7 mouse cellular contexts compared by ENCODE assay signal in the genomic region with DNA sequence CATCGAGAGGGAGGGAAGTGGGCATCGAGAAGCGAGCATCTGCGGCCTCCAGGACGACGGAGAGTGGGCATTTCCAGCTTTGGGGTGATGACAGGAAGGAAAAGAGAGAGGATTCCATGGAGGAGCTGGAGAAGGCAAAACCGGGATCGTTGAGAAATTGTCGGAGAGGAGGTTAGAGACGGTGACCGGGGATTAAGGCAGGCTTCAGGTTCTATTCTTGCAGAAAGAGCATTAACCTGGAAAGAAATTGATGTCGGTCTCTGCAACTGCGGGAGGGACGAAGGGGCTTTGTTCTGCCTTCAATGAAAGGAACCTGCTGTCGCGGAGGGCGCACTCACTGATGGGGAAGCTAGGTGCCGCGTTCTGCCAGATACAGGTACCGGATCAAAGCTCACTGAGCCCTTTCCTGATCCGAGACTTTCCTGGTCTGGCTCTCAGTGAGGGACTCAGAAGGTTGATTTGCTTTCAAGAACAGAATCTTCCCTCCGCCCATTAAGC. TPM values are rescaled to one million over a fixed set of nuclear protein-coding genes. Genes with fewer than 3 reads are reported as not detected.
DNase-seq lines count a peak whose midpoint lies in the region; ATAC-seq lines count a peak whose summit lies in the region.

No protein-coding gene starts in this region.

- H3K4me3 ChIP-seq in lung, embryonic 16.5 days (ENCODE audit: low read length) = peak overlapping the region; percentile 37
- H3K4me3 ChIP-seq in hindbrain, embryonic 13.5 days = peak overlapping the region; percentile 58
- peak overlapping the region; percentile 54 for H3K4me3 ChIP-seq in midbrain, embryonic 16.5 days (ENCODE audit: low read depth, low read length)

- WGBS in lung, embryonic 16.5 days = 2% methylated on average over 22 of the region's 22 CpGs
- WGBS in hindbrain, embryonic 13.5 days = 1% methylated on average over 22 of the region's 22 CpGs
- WGBS in midbrain, embryonic 16.5 days = under 1% methylated on average over 22 of the region's 22 CpGs

- H3K36me3 ChIP-seq in lung, embryonic 16.5 days (ENCODE audit: control insufficient read depth, insufficient read depth, low read length) = no peaks in the 10 kb centered on the region
- H3K36me3 ChIP-seq in hindbrain, embryonic 13.5 days = peaks cover 3% of the 10 kb centered on the region; the same call in 1 of the 2 replicates
- H3K36me3 ChIP-seq in midbrain, embryonic 16.5 days (ENCODE audit: control insufficient read depth, insufficient read depth, low read length) = no peaks in the 10 kb centered on the region

- peaks cover 9% of the 10 kb centered on the region for H3K4me1 ChIP-seq in lung, embryonic 16.5 days (replicated peaks; ENCODE audit: control insufficient read depth, insufficient read depth, low read length)
- H3K4me1 ChIP-seq in hindbrain, embryonic 13.5 days (replicated peaks) = peaks cover 26% of the 10 kb centered on the region
- peaks cover 10% of the 10 kb centered on the region for H3K4me1 ChIP-seq in midbrain, embryonic 16.5 days (ENCODE audit: control insufficient read depth, insufficient read depth, low read length)

- H3K27me3 ChIP-seq in lung, embryonic 16.5 days (ENCODE audit: control insufficient read depth, insufficient read depth, low read depth, low read length) = peaks cover 24% of the 10 kb centered on the region
- peaks cover 38% of the 10 kb centered on the region for H3K27me3 ChIP-seq in hindbrain, embryonic 13.5 days
- peaks cover 3% of the 10 kb centered on the region; the same call in 1 of the 2 replicates for H3K27me3 ChIP-seq in midbrain, embryonic 16.5 days (ENCODE audit: control insufficient read depth, insufficient read depth, low read depth, low read length)

- no peak for DNase-seq in lung, postnatal 14 days
- DNase-seq in embryo, embryonic 11 days = peak; percentile 16
- DNase-seq in natural killer cell, adult 2 months (ENCODE audit: low spot score in 2 of 2) = no peak
- no peak for DNase-seq in layer of hippocampus, adult 18-20 months (ENCODE audit: low spot score in 2 of 2)

- no peak for ATAC-seq in lung, embryonic 16.5 days (ENCODE audit: low read depth)
- peak; percentile 13; the same call in 1 of the 2 replicates for ATAC-seq in hindbrain, embryonic 13.5 days (ENCODE audit: low FRiP score)
- ATAC-seq in midbrain, embryonic 16.5 days = peak; percentile 37

- no peak overlapping the region for H3K27ac ChIP-seq in lung, embryonic 16.5 days (ENCODE audit: low read length)
- H3K27ac ChIP-seq in hindbrain, embryonic 13.5 days = peak overlapping the region; percentile 63
- H3K27ac ChIP-seq in midbrain, embryonic 16.5 days (ENCODE audit: low read length) = no peak overlapping the region

- H3K4me2 ChIP-seq in lung, embryonic 16.5 days (ENCODE audit: low read depth, low read length) = peak overlapping the region; percentile 58
- H3K4me2 ChIP-seq in hindbrain, embryonic 13.5 days = peak overlapping the region; percentile 89
- H3K4me2 ChIP-seq in midbrain, embryonic 16.5 days (ENCODE audit: low read length) = peak overlapping the region; percentile 79

- H3K9me3 ChIP-seq in lung, embryonic 16.5 days (ENCODE audit: control insufficient read depth, low read length) = no peaks in the 10 kb centered on the region
- no peaks in the 10 kb centered on the region for H3K9me3 ChIP-seq in hindbrain, embryonic 13.5 days
- no peaks in the 10 kb centered on the region for H3K9me3 ChIP-seq in midbrain, embryonic 16.5 days (replicated peaks; ENCODE audit: control insufficient read depth, low read length, poor library complexity, severe bottlenecking)

- H3K9ac ChIP-seq in lung, embryonic 16.5 days (ENCODE audit: low read length) = no peak overlapping the region
- peak overlapping the region; percentile 72 for H3K9ac ChIP-seq in hindbrain, embryonic 13.5 days
- peak overlapping the region; percentile 59 for H3K9ac ChIP-seq in midbrain, embryonic 16.5 days (ENCODE audit: low read depth, low read length)

RNA-seq across cellular contexts. Expression of a gene that starts 0.7 kb away (rescaled TPM):
- 4.6 and 5.9 TPM in 2 replicates for polyA plus RNA-seq in lung, embryonic 16.5 days (2015; fragmentation: Nextera tagmentation; extraction: Ambion mirVana)
- polyA plus RNA-seq in hindbrain, embryonic 13.5 days (2015; fragmentation: Nextera tagmentation; extraction: Ambion mirVana) = 37.3 and 41.0 TPM in 2 replicates
- 27.4 and 28.4 TPM in 2 replicates for polyA plus RNA-seq in midbrain, embryonic 16.5 days (2015; fragmentation: Nextera tagmentation; extraction: Ambion mirVana)
- total RNA-seq in layer of hippocampus, adult 18-20 months (2021) = 1 to 10 TPM; 2.9 to 3.2 TPM

RNA-seq across cellular contexts. Expression of a gene that starts 41.2 kb away (rescaled TPM):
- polyA plus RNA-seq in lung, embryonic 16.5 days (2015; fragmentation: Nextera tagmentation; extraction: Ambion mirVana) = 80.5 and 83.7 TPM in 2 replicates
- polyA plus RNA-seq in hindbrain, embryonic 13.5 days (2015; fragmentation: Nextera tagmentation; extraction: Ambion mirVana) = 195 and 196 TPM in 2 replicates
- 228 and 245 TPM in 2 replicates for polyA plus RNA-seq in midbrain, embryonic 16.5 days (2015; fragmentation: Nextera tagmentation; extraction: Ambion mirVana)
- total RNA-seq in layer of hippocampus, adult 18-20 months (2021) = 100 to 1,000 TPM; 181 to 184 TPM

RNA-seq across cellular contexts. Expression of a gene that starts 41.8 kb away (rescaled TPM):
- 25.9 and 26.4 TPM in 2 replicates for polyA plus RNA-seq in lung, embryonic 16.5 days (2015; fragmentation: Nextera tagmentation; extraction: Ambion mirVana)
- 20.6 and 22.1 TPM in 2 replicates for polyA plus RNA-seq in hindbrain, embryonic 13.5 days (2015; fragmentation: Nextera tagmentation; extraction: Ambion mirVana)
- 19.6 and 21.6 TPM in 2 replicates for polyA plus RNA-seq in midbrain, embryonic 16.5 days (2015; fragmentation: Nextera tagmentation; extraction: Ambion mirVana)
- total RNA-seq in layer of hippocampus, adult 18-20 months (2021) = 10 to 100 TPM in 1 of 2 experiments, 1 to 10 TPM in 1; 8.7 to 10.2 TPM
